Mouse (Mus musculus) bone marrow, adult 2 months (tissue): ENCODE results near the gene Glipr2.

Experiments
- CTCF ChIP-seq: fragments of 200-500 bp; IDR thresholded peaks from 2 replicates; pipeline ENCODE4 v1.5.1; 2011; ENCODE audit warnings: low read length, control low read depth; ENCODE audit not compliant: control insufficient read depth, insufficient read depth
- POLR2A ChIP-seq: fragments of 200-500 bp; IDR thresholded peaks from 2 replicates; pipeline ENCODE4 v1.6.1; 2011; ENCODE audit warnings: low read depth, mild to moderate bottlenecking, control low read depth, low read length, borderline replicate concordance; ENCODE audit not compliant: control insufficient read depth

GRCm38 (mm10) chr4:43983181-43983580 lies 26.0 kb downstream of the Glipr2 start, which contains the start of gene Ccin:
- TF ChIP-seq POLR2A (no peak), CTCF (no peak)
